Mouse (Mus musculus) MEL (cell line): ENCODE measurements around the gene Lrrc29. TPM values are rescaled to one million over a fixed set of nuclear protein-coding genes. Genes with fewer than 3 reads are reported as not detected.

ENCODE experiments used
- DNase-seq: peaks from one replicate; pipeline ENCODE4 v3.0.0; 2011; ENCODE audit warnings: low read depth, low spot score
- H3K27ac ChIP-seq: 2 replicates; pipeline ENCODE4 v1.5.1; 2012; ENCODE audit warnings: low read depth, mild to moderate bottlenecking, control low read depth, low read length, moderate library complexity; ENCODE audit not compliant: control insufficient read depth
- H3K27me3 ChIP-seq, 2 experiments: fragments of 150-350 bp in 1 of 2; sonication (generic) in 1 of 2; 2 replicates each; pipeline ENCODE4 v1.6.1; 2012; ENCODE audit warnings: low read length in 2 of 2, mild to moderate bottlenecking in 2 of 2, improper control_type of control experiment in 1 of 2, moderate library complexity in 1 of 2; ENCODE audit not compliant: insufficient read depth in 2 of 2, control insufficient read depth in 1 of 2
- H3K36me3 ChIP-seq, 2 experiments: 2 replicates each; pipeline ENCODE4 v1.6.1; 2012 to 2014; ENCODE audit warnings: low read length in 2 of 2, improper control_type of control experiment in 1 of 2, inconsistent platforms in 1 of 2, mild to moderate bottlenecking in 1 of 2; ENCODE audit not compliant: insufficient read depth in 2 of 2, control insufficient read depth in 1 of 2
- H3K4me1 ChIP-seq, 2 experiments: fragments of 150-350 bp in 1 of 2; sonication (generic) in 1 of 2; 2 replicates each; pipeline ENCODE4 v1.6.1; 2012; ENCODE audit warnings: low read length in 2 of 2, improper control_type of control experiment in 1 of 2, mild to moderate bottlenecking in 1 of 2; ENCODE audit not compliant: insufficient read depth in 2 of 2, control insufficient read depth in 1 of 2
- H3K4me3 ChIP-seq, 2 experiments: fragments of 150-350 bp in 1 of 2; sonication (generic) in 1 of 2; 2 replicates each; pipeline ENCODE4 v1.5.1; 2012; ENCODE audit warnings: low read depth in 2 of 2, low read length in 2 of 2, mild to moderate bottlenecking in 2 of 2, moderate library complexity in 2 of 2, control low read depth in 1 of 2, improper control_type of control experiment in 1 of 2; ENCODE audit not compliant: control insufficient read depth in 1 of 2, insufficient read depth in 1 of 2
- H3K79me2 ChIP-seq: 2 replicates; pipeline ENCODE4 v1.6.1; 2012; ENCODE audit warnings: mild to moderate bottlenecking, low read length, moderate library complexity; ENCODE audit not compliant: control insufficient read depth, poor library complexity, insufficient read depth
- H3K9ac ChIP-seq: 2 replicates; pipeline ENCODE4 v1.6.1; 2012; ENCODE audit warnings: low read depth, mild to moderate bottlenecking, control low read depth, low read length, moderate library complexity; ENCODE audit not compliant: control insufficient read depth, poor library complexity, severe bottlenecking
- H3K9me3 ChIP-seq: fragments of 150-350 bp; sonication (generic); replicated peaks from 2 replicates; pipeline ENCODE4 v1.6.1; 2012; ENCODE audit warnings: mild to moderate bottlenecking, low read length, improper control_type of control experiment, moderate library complexity; ENCODE audit not compliant: insufficient read depth
- BHLHE40 ChIP-seq: IDR thresholded peaks from 2 replicates; pipeline ENCODE4 v1.6.1; 2012; ENCODE audit warnings: low read depth, mild to moderate bottlenecking, inconsistent platforms, low read length, improper control_type of control experiment, borderline replicate concordance
- CTCF ChIP-seq, 3 experiments: IDR thresholded peaks in 2 of 3; conservative IDR thresholded peaks in 1 of 3; 2 replicates each; pipeline ENCODE4 v1.5.1; 2011 to 2012; ENCODE audit warnings: low read length in 3 of 3, low read depth in 2 of 3, mild to moderate bottlenecking in 2 of 3, improper control_type of control experiment in 1 of 3, inconsistent platforms in 1 of 3, mixed read lengths in 1 of 3, moderate library complexity in 1 of 3; ENCODE audit not compliant: control insufficient read depth in 1 of 3, insufficient read depth in 1 of 3, poor library complexity in 1 of 3, severe bottlenecking in 1 of 3
- EP300 ChIP-seq, 2 experiments: IDR thresholded peaks; 2 replicates each; pipeline ENCODE4 v1.6.1; 2011; ENCODE audit warnings: improper control_type of control experiment in 2 of 2, low read length in 2 of 2, low read depth in 1 of 2, mild to moderate bottlenecking in 1 of 2
- ETS1 ChIP-seq: IDR thresholded peaks from 2 replicates; pipeline ENCODE4 v1.6.1; 2012; ENCODE audit warnings: low read depth, mild to moderate bottlenecking, inconsistent platforms, low read length, improper control_type of control experiment, moderate library complexity
- GATA1 ChIP-seq: IDR thresholded peaks from 2 replicates; pipeline ENCODE4 v1.6.1; 2011; ENCODE audit warnings: low read depth, low read length, improper control_type of control experiment
- JUND ChIP-seq: IDR thresholded peaks from 2 replicates; pipeline ENCODE4 v1.6.1; 2011; ENCODE audit warnings: low read depth, mild to moderate bottlenecking, improper control_type of control experiment, low read length
- KAT2A ChIP-seq: conservative IDR thresholded peaks from 2 replicates; pipeline ENCODE4 v1.6.1; 2012; ENCODE audit warnings: low read depth, low read length, improper control_type of control experiment, inconsistent platforms
- MAX ChIP-seq: IDR thresholded peaks from 2 replicates; pipeline ENCODE4 v1.6.1; 2011; ENCODE audit warnings: low read length, improper control_type of control experiment
- MAZ ChIP-seq: IDR thresholded peaks from 2 replicates; pipeline ENCODE4 v1.6.1; 2012; ENCODE audit warnings: low read depth, mild to moderate bottlenecking, inconsistent platforms, low read length, improper control_type of control experiment
- MEF2A ChIP-seq: IDR thresholded peaks from 2 replicates; pipeline ENCODE4 v1.6.1; 2014; ENCODE audit warnings: low read depth, mild to moderate bottlenecking, inconsistent platforms, low read length, improper control_type of control experiment; ENCODE audit not compliant: poor library complexity, insufficient replicate concordance, severe bottlenecking; ENCODE audit errors: extremely low read depth
- MXI1 ChIP-seq: IDR thresholded peaks from 2 replicates; pipeline ENCODE4 v1.6.1; 2011; ENCODE audit warnings: mild to moderate bottlenecking, low read depth, low read length, improper control_type of control experiment
- MYB ChIP-seq: IDR thresholded peaks from 2 replicates; pipeline ENCODE4 v1.6.1; 2011; ENCODE audit warnings: mild to moderate bottlenecking, low read depth, low read length, improper control_type of control experiment
- NELFE ChIP-seq: IDR thresholded peaks from 2 replicates; pipeline ENCODE4 v1.6.1; 2011; ENCODE audit warnings: low read depth, low read length, improper control_type of control experiment
- POLR2A ChIP-seq, 2 experiments: IDR thresholded peaks; 2 replicates each; pipeline ENCODE4 v1.6.1; 2011 to 2012; ENCODE audit warnings: low read length in 2 of 2, mild to moderate bottlenecking in 2 of 2, control low read depth in 1 of 2, improper control_type of control experiment in 1 of 2, low read depth in 1 of 2, moderate library complexity in 1 of 2; ENCODE audit not compliant: control insufficient read depth in 1 of 2, insufficient read depth in 1 of 2, poor library complexity in 1 of 2
- RAD21 ChIP-seq: IDR thresholded peaks from 2 replicates; pipeline ENCODE4 v1.6.1; 2011; ENCODE audit warnings: mild to moderate bottlenecking, low read depth, low read length, improper control_type of control experiment
- SIN3A ChIP-seq: IDR thresholded peaks from 2 replicates; pipeline ENCODE4 v1.6.1; 2012; ENCODE audit warnings: low read length, improper control_type of control experiment, inconsistent platforms
- SMC3 ChIP-seq: IDR thresholded peaks from 2 replicates; pipeline ENCODE4 v1.6.1; 2011; ENCODE audit warnings: low read depth, low read length, improper control_type of control experiment
- TBP ChIP-seq: IDR thresholded peaks from 2 replicates; pipeline ENCODE4 v1.8.0; 2011; ENCODE audit warnings: low read depth, low read length, improper control_type of control experiment
- TCF12 ChIP-seq: IDR thresholded peaks from 2 replicates; pipeline ENCODE4 v1.6.1; 2014; ENCODE audit warnings: low read depth, mild to moderate bottlenecking, inconsistent platforms, low read length, improper control_type of control experiment, moderate library complexity
- UBTF ChIP-seq: IDR thresholded peaks from 2 replicates; pipeline ENCODE4 v1.6.1; 2012; ENCODE audit warnings: low read depth, mild to moderate bottlenecking, inconsistent platforms, low read length, improper control_type of control experiment, moderate library complexity, borderline replicate concordance; ENCODE audit not compliant: insufficient read depth
- ZMIZ1 ChIP-seq: IDR thresholded peaks from 2 replicates; pipeline ENCODE4 v1.6.1; 2012; ENCODE audit warnings: low read depth, mild to moderate bottlenecking, inconsistent platforms, low read length, improper control_type of control experiment, moderate library complexity
- ZNF384 ChIP-seq: IDR thresholded peaks from 2 replicates; pipeline ENCODE4 v1.6.1; 2012; ENCODE audit warnings: low read depth, mild to moderate bottlenecking, inconsistent platforms, low read length, improper control_type of control experiment
- polyA plus RNA-seq, 2 experiments: library from polyadenylated mRNA; stranded (reverse) in 1 of 2; unstranded in 1 of 2; fragments of >175 nt in 1 of 2; fragments of >200 nt in 1 of 2; gene quantifications; 2 replicates each; pipeline versions ENCODE4 v1.2.1 to v1.2.4; 2012; ENCODE audit warnings: low replicate concordance in 2 of 2, low read depth in 1 of 2; ENCODE audit not compliant: insufficient read length in 2 of 2, insufficient read depth in 1 of 2, missing spikeins in 1 of 2
- total RNA-seq: library from RNA; depleted of rRNA; stranded (reverse); fragments of 300-350 nt; gene quantifications from 2 replicates; pipeline ENCODE4 v1.2.3, GENCODE M21; 2012

Gene Lrrc29
- total and polyA plus RNA-seq, 3 experiments: 2.6 to 6.1 TPM; not detected in 1

- Histone ChIP-seq H3K4me1 (peaks cover 25 to 73% of the 10 kb centered on the region in 2 experiments), H3K27me3 (no peaks in the 10 kb centered on the region), H3K4me3 (no peak overlapping the region), H3K79me2 (peaks cover 4% of the 10 kb centered on the region; the same call in 1 of the 2 replicates), H3K36me3 (peaks cover 0 to 53% of the 10 kb centered on the region in 2 experiments; a peak in 2 of 4 replicates), H3K9ac (no peak overlapping the region), H3K9me3 (no peaks in the 10 kb centered on the region), H3K27ac (no peak overlapping the region)
- TF ChIP-seq BHLHE40 (no peak), CTCF (IDR thresholded peaks at IDR 0.05 in 2 of 3, conservative IDR thresholded peaks at IDR 0.05 in 1 of 3; ENCODE audit: control insufficient read depth in 1 of 3, insufficient read depth in 1 of 3, low read depth in 2 of 3, low read length in 3 of 3, poor library complexity in 1 of 3, severe bottlenecking in 1 of 3) (no peak), GATA1 (peak; percentile 85), TCF12 (peak; percentile 61), EP300 (IDR thresholded peaks at IDR 0.05; ENCODE audit: low read depth in 1 of 2, low read length in 2 of 2) (peak in 1 of 2 experiments; percentile 48; a peak in 1 of 4 replicates)
- DNase-seq: no peak
Measured at GRCm38 (mm10) chr8:105342768-105343167, 16.7 kb upstream of the Lrrc29 start.

- TF ChIP-seq MXI1 (no peak), KAT2A (no peak), POLR2A (IDR thresholded peaks at IDR 0.05; ENCODE audit: control insufficient read depth in 1 of 2, insufficient read depth in 1 of 2, low read depth in 1 of 2, low read length in 2 of 2, poor library complexity in 1 of 2) (no peak), NELFE (no peak), ZNF384 (no peak), JUND (no peak), ETS1 (no peak), CTCF (IDR thresholded peaks at IDR 0.05 in 2 of 3, conservative IDR thresholded peaks at IDR 0.05 in 1 of 3; ENCODE audit: control insufficient read depth in 1 of 3, insufficient read depth in 1 of 3, low read depth in 2 of 3, low read length in 3 of 3, poor library complexity in 1 of 3, severe bottlenecking in 1 of 3) (no peak), BHLHE40 (no peak)
- Histone ChIP-seq H3K27me3 (no peaks in the 10 kb centered on the region), H3K27ac (no peak overlapping the region), H3K36me3 (peaks cover 0 to 53% of the 10 kb centered on the region in 2 experiments; a peak in 2 of 4 replicates), H3K4me3 (no peak overlapping the region), H3K9me3 (no peaks in the 10 kb centered on the region), H3K79me2 (no peaks in the 10 kb centered on the region), H3K4me1 (peaks cover 25 to 71% of the 10 kb centered on the region in 2 experiments), H3K9ac (no peak overlapping the region)
- DNase-seq: no peak
Measured at GRCm38 (mm10) chr8:105341399-105341798, 15.3 kb upstream of the Lrrc29 start.

GRCm38 (mm10) chr8:105339886-105340635 is 14.0 kb upstream of the Lrrc29 start:
- peaks cover 0 to 46% of the 10 kb centered on the region in 2 experiments; a peak in 2 of 4 replicates for H3K36me3 ChIP-seq
- no peak for TF ChIP-seq UBTF
- TF ChIP-seq ZMIZ1: 0 out of 2 replicates have a peak, but pooled peaks have one; percentile 19
- no peak for TF ChIP-seq MAZ
- no peak for TF ChIP-seq BHLHE40
- TF ChIP-seq RAD21: no peak
- peak; percentile 78 for TF ChIP-seq ZNF384
- TF ChIP-seq MAX: no peak
- TF ChIP-seq MXI1: peak; percentile 53; the same call in 1 of the 2 replicates
- TF ChIP-seq TCF12: 0 out of 2 replicates have a peak, but pooled peaks have one; percentile 39
- TF ChIP-seq MEF2A: no peak
- TF ChIP-seq EP300 (IDR thresholded peaks at IDR 0.05; ENCODE audit: low read depth in 1 of 2, low read length in 2 of 2): peak; percentile 59 to 85
- TF ChIP-seq SIN3A: peak; percentile 71
- no peak for TF ChIP-seq MYB
- no peak for TF ChIP-seq SMC3
- TF ChIP-seq TBP: peak; percentile 56; the same call in 1 of the 2 replicates
- peak; percentile 74 for TF ChIP-seq GATA1
- peak; percentile 55 for TF ChIP-seq NELFE

More at GRCm38 (mm10) chr8:105339886-105340635, 14.0 kb upstream of the Lrrc29 start:
- peak overlapping the region in 1 of 2 experiments; percentile 41; a peak in 2 of 4 replicates for H3K4me3 ChIP-seq
- no peaks in the 10 kb centered on the region for H3K9me3 ChIP-seq
- peak overlapping the region; percentile 51 for H3K9ac ChIP-seq
- H3K4me1 ChIP-seq: peaks cover 23 to 60% of the 10 kb centered on the region in 2 experiments
- peak overlapping the region; percentile 84 for H3K27ac ChIP-seq
- DNase-seq: peak; percentile 88
- H3K79me2 ChIP-seq: no peaks in the 10 kb centered on the region
- no peaks in the 10 kb centered on the region for H3K27me3 ChIP-seq
